28 mouse cellular contexts compared by ENCODE assay signal in genomic region chr13:56359554-56359953, GRCm38 (mm10).
A peak's percentile ranks its signal among the peaks of the same experiment; 100 is the strongest.
DNase-seq lines count a peak whose midpoint lies in the region; ATAC-seq and TF ChIP-seq lines count a peak whose summit lies in the region.
"Had no signal": no experiment of that assay in that cellular context is flagged by ENCODE, and none has a peak within 500 bp of the region (broad histone marks: within the 10 kb centered on the region; RNA-seq: fewer than 3 reads in every experiment).

No protein-coding gene starts in this region.

- no peak for ATAC-seq in embryonic facial prominence, embryonic 11.5 days (replicated peaks; ENCODE audit: insufficient number of reproducible peaks, low FRiP score, low TSS enrichment, low read depth)
- ATAC-seq in limb, embryonic 15.5 days (ENCODE audit: insufficient number of reproducible peaks, low FRiP score, low TSS enrichment, low read depth): peak; percentile 64; the same call in 1 of the 2 replicates
- no peak for ATAC-seq in liver, postnatal 0 days
- ATAC-seq: forebrain, embryonic 14.5 days; hindbrain, embryonic 16.5 days; midbrain, embryonic 16.5 days had no signal

- peaks cover 2% of the 10 kb centered on the region; the same call in 1 of the 2 replicates for H3K4me1 ChIP-seq in embryonic facial prominence, embryonic 11.5 days (ENCODE audit: control insufficient read depth, insufficient read depth, low read length)
- peaks cover 36% of the 10 kb centered on the region for H3K4me1 ChIP-seq in limb, embryonic 10.5 days
- H3K4me1 ChIP-seq in limb, embryonic 15.5 days: peaks cover 27% of the 10 kb centered on the region
- no peaks in the 10 kb centered on the region; the same call in 1 of the 2 replicates for H3K4me1 ChIP-seq in liver, postnatal 0 days (ENCODE audit: insufficient read depth)
- no peaks in the 10 kb centered on the region for H3K4me1 ChIP-seq in hindbrain, embryonic 10.5 days (replicated peaks)
- H3K4me1 ChIP-seq: heart, embryonic 13.5 days; liver, embryonic 15.5 days; lung, embryonic 15.5 days had no signal

- no peak for TF ChIP-seq EP300 in liver, postnatal 0 days (IDR thresholded peaks at IDR 0.05; ENCODE audit: low read depth)

- no peak overlapping the region for H3K9ac ChIP-seq in embryonic facial prominence, embryonic 11.5 days (replicated peaks; ENCODE audit: low read length)
- H3K9ac ChIP-seq in limb, embryonic 15.5 days: no peak overlapping the region
- H3K9ac ChIP-seq in liver, postnatal 0 days (replicated peaks): no peak overlapping the region
- H3K9ac ChIP-seq: heart, embryonic 13.5 days; liver, embryonic 15.5 days; lung, embryonic 15.5 days had no signal

- no peaks in the 10 kb centered on the region for H3K9me3 ChIP-seq in embryonic facial prominence, embryonic 11.5 days (replicated peaks; ENCODE audit: control insufficient read depth, low read length)
- no peaks in the 10 kb centered on the region for H3K9me3 ChIP-seq in limb, embryonic 10.5 days (replicated peaks)
- H3K9me3 ChIP-seq in limb, embryonic 15.5 days: no peaks in the 10 kb centered on the region
- no peaks in the 10 kb centered on the region for H3K9me3 ChIP-seq in liver, postnatal 0 days (ENCODE audit: low read length)
- no peaks in the 10 kb centered on the region for H3K9me3 ChIP-seq in hindbrain, embryonic 10.5 days
- H3K9me3 ChIP-seq: heart, embryonic 13.5 days; liver, embryonic 15.5 days; lung, embryonic 15.5 days had no signal

- no peak overlapping the region for H3K4me2 ChIP-seq in embryonic facial prominence, embryonic 11.5 days (ENCODE audit: low read depth, low read length)
- no peak overlapping the region for H3K4me2 ChIP-seq in limb, embryonic 15.5 days
- H3K4me2 ChIP-seq in liver, postnatal 0 days (ENCODE audit: low read depth, low read length): no peak overlapping the region
- H3K4me2 ChIP-seq: heart, embryonic 13.5 days; liver, embryonic 15.5 days; lung, embryonic 15.5 days; midbrain, embryonic 11.5 days had no signal

- DNase-seq in gastrocnemius, adult 18-20 months (ENCODE audit: low spot score): peak; percentile 39
- no peak for DNase-seq in gastrocnemius, postnatal 14 days
- peak; percentile 35 for DNase-seq in embryonic facial prominence, embryonic 11.5 days (ENCODE audit: low spot score)
- DNase-seq in limb, embryonic 10.5 days (ENCODE audit: low spot score): no peak
- DNase-seq in liver, postnatal 0 days: no peak
- DNase-seq in left cerebral cortex, postnatal 14 days (ENCODE audit: low spot score in 2 of 2): no peak
- no peak for DNase-seq in hindbrain, embryonic 10.5 days (ENCODE audit: low spot score)
- DNase-seq: adrenal gland, postnatal 10 days; cerebellum, adult 8-10 months; cerebellum, postnatal 36 days; heart, adult 2 months; heart, postnatal 10 days; kidney, adult 18-20 months; layer of hippocampus, postnatal 36 days; liver; right cerebral cortex, postnatal 25 days; spleen, adult 18-20 months; thymus, postnatal 25 days had no signal

- intact Hi-C loops in gastrocnemius, postnatal 14 days (cut with DNase I; ENCODE audit: low total_unique reads): no loop called here
- intact Hi-C loops in left cerebral cortex, postnatal 14 days (cut with DNase I): no loop called here

- H3K36me3 ChIP-seq in embryonic facial prominence, embryonic 11.5 days (replicated peaks; ENCODE audit: control insufficient read depth, insufficient read depth, low read depth, low read length): no peaks in the 10 kb centered on the region
- no peaks in the 10 kb centered on the region for H3K36me3 ChIP-seq in limb, embryonic 10.5 days
- H3K36me3 ChIP-seq in limb, embryonic 15.5 days: no peaks in the 10 kb centered on the region
- H3K36me3 ChIP-seq in liver, postnatal 0 days (replicated peaks; ENCODE audit: insufficient read depth, low read length): no peaks in the 10 kb centered on the region
- H3K36me3 ChIP-seq in hindbrain, embryonic 10.5 days: no peaks in the 10 kb centered on the region
- H3K36me3 ChIP-seq: G1E; heart, embryonic 13.5 days; liver, embryonic 15.5 days; lung, embryonic 15.5 days had no signal

- H3K4me3 ChIP-seq in embryonic facial prominence, embryonic 11.5 days (ENCODE audit: low read depth, low read length): no peak overlapping the region
- no peak overlapping the region for H3K4me3 ChIP-seq in limb, embryonic 10.5 days
- no peak overlapping the region for H3K4me3 ChIP-seq in limb, embryonic 15.5 days
- no peak overlapping the region for H3K4me3 ChIP-seq in liver, postnatal 0 days (ENCODE audit: low read depth, low read length)
- H3K4me3 ChIP-seq in hindbrain, embryonic 10.5 days: no peak overlapping the region
- H3K4me3 ChIP-seq: heart, adult 2 months; heart, embryonic 13.5 days; liver, embryonic 15.5 days; lung, embryonic 15.5 days had no signal

- H3K27me3 ChIP-seq in embryonic facial prominence, embryonic 11.5 days (ENCODE audit: control insufficient read depth, insufficient read depth, low read length): no peaks in the 10 kb centered on the region
- H3K27me3 ChIP-seq in limb, embryonic 10.5 days (ENCODE audit: low read depth, poor library complexity, severe bottlenecking): no peaks in the 10 kb centered on the region
- no peaks in the 10 kb centered on the region for H3K27me3 ChIP-seq in limb, embryonic 15.5 days
- no peaks in the 10 kb centered on the region for H3K27me3 ChIP-seq in liver, postnatal 0 days (ENCODE audit: insufficient read depth, low read length)
- peaks cover 10% of the 10 kb centered on the region; the same call in 1 of the 2 replicates for H3K27me3 ChIP-seq in hindbrain, embryonic 10.5 days (ENCODE audit: insufficient read depth, poor library complexity, severe bottlenecking)
- H3K27me3 ChIP-seq: liver, embryonic 15.5 days; lung, embryonic 15.5 days had no signal

- no peak for TF ChIP-seq CTCF in liver, postnatal 0 days (IDR thresholded peaks at IDR 0.05; ENCODE audit: low read depth)

- no peak overlapping the region for H3K27ac ChIP-seq in embryonic facial prominence, embryonic 11.5 days (replicated peaks; ENCODE audit: low read depth, low read length)
- peak overlapping the region; percentile 63 for H3K27ac ChIP-seq in limb, embryonic 10.5 days
- H3K27ac ChIP-seq in limb, embryonic 15.5 days: peak overlapping the region; percentile 83
- no peak overlapping the region for H3K27ac ChIP-seq in liver, postnatal 0 days (ENCODE audit: low read depth)
- no peak overlapping the region for H3K27ac ChIP-seq in hindbrain, embryonic 10.5 days
- H3K27ac ChIP-seq: heart, adult 2 months; heart, embryonic 13.5 days; kidney, postnatal 0 days; liver, embryonic 15.5 days; lung, embryonic 15.5 days had no signal

- 79% methylated on average over 18 of the region's 18 CpGs for WGBS in embryonic facial prominence, embryonic 11.5 days
- 88% methylated on average over 18 of the region's 18 CpGs for WGBS in limb, embryonic 10.5 days
- 43% methylated on average over 18 of the region's 18 CpGs for WGBS in limb, embryonic 15.5 days
- WGBS in liver, postnatal 0 days (ENCODE audit: insufficient replicate concordance): 86% methylated on average over 18 of the region's 18 CpGs
- 91% methylated on average over 18 of the region's 18 CpGs for whole genome bisulfite sequencing in hindbrain, embryonic 10.5 days

Comparison
In these comparisons a context has a peak if more than half of its experiments do, and no peak if none do; other contexts are left out.
1. DNase-seq: peak in gastrocnemius, adult 18-20 months (single experiment) and embryonic facial prominence, embryonic 11.5 days (single experiment); none in gastrocnemius, postnatal 14 days (single experiment), limb, embryonic 10.5 days (single experiment), liver, postnatal 0 days (single experiment), left cerebral cortex, postnatal 14 days (0 of 2) and hindbrain, embryonic 10.5 days (single experiment).
2. H3K27ac ChIP-seq: peak in limb, embryonic 10.5 days (single experiment) and limb, embryonic 15.5 days (single experiment); none in embryonic facial prominence, embryonic 11.5 days (single experiment), liver, postnatal 0 days (single experiment) and hindbrain, embryonic 10.5 days (single experiment).